Mouse (Mus musculus) cerebellum, postnatal 36 days (tissue): ENCODE measurements around the gene Gm14419.
"Not testable (repeated sequence)": the region's sequence is repeated elsewhere in the genome, so short reads cannot be mapped to it uniquely, and the experiment has no call there.

Experiments used
- DNase-seq, 2 experiments: peaks; one replicate each; pipeline ENCODE4 v3.0.0; 2021 to 2022; ENCODE audit warnings: mixed read lengths in 2 of 2

The Gm14419 gene

DNA sequence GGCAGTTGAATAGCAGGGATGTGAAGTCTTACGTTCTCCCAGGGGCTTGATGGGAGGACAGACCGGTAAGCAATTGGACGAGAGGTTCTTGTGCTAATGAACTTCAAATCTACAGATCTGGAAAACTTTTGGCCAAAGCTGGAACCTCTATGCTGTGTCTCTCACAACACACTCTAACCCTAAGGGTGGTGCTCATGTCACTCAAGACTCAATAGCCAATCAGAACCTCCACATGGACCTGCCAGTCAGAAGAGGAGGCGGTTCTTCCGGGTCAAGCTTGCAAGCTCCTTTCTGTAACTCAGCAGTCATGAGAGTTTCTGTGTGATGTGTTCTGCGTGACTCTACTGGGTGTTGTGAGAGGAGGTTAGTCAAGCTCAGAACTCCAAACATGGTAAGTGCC, at the start of gene Gm14419:
Gene Gm14419 (plus strand): TSS at position 301 of the 400 bp plus-strand sequence.
- not testable (repeated sequence) for DNase-seq
